Mouse (Mus musculus): Measurements from ENCODE around the gene Pkn2.

The Pkn2 gene

GRCm38 (mm10) chr3:142745076-142745475 is 136.7 kb downstream of the Pkn2 start:
- in situ Hi-C loops (cut with MboI; ENCODE audit: low sequenced_read_pairs): no loop called here

GRCm38 (mm10) chr3:142743973-142744898 is 137.6 kb downstream of the Pkn2 start:
- in situ Hi-C loops (cut with MboI; ENCODE audit: low sequenced_read_pairs): no loop called here
